Mouse (Mus musculus) CD4-positive, CD25-positive, alpha-beta regulatory T cell, adult 2 months (primary cell): ENCODE data around the gene Gnai2.

Experiments used
- DNase-seq: peaks from one replicate; pipeline ENCODE4 v3.0.0-alpha.2; 2012; ENCODE audit warnings: low read depth, low spot score

Gene Gnai2

DNA sequence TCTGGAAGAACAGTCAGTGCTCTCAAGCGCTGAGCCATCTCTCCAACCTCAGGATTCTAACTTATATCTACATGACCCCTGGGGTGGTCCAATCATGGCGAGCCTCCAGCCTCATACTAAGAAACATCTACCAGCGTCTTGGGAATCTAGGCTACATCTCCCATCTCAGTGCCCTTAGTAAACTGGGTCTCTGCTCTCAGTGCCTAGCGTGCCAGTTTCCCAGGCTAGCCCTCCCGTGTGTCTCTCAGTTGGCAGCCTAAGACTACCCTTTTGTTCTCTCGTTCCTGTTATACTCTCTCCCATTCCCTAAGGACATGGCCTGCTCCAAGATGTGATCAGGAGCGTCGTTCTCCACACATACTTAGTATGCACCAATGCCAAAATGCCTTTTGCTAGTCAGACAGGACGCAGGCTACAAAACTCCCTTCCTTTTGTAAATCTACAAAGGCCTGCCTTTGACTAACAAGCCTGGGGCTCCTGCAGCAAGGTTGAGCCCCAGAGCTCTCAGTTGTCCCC is 3.8 kb downstream of the Gnai2 start:
- no peak for DNase-seq

DNA sequence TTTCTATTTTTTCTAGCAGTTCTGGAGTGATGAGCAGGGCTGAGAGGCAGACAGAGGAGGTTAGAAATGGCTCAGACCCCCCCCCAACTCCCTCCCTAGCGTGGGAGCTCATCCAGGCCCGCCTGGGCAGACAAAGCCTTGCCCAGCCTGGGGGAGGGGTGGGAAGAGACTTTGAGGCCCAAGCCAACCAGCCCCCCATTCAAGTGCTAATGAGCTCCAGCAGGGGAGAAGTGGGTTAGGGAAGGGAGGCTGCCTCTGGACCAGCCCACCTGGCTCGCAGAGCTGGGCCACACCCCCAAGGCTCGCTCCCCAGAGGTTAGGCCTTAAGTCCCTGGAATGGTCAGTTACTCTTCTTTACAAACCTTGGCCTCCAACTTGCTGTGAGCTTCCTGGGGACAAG is 4.6 kb downstream of the Gnai2 start:
- DNase-seq: no peak

DNA sequence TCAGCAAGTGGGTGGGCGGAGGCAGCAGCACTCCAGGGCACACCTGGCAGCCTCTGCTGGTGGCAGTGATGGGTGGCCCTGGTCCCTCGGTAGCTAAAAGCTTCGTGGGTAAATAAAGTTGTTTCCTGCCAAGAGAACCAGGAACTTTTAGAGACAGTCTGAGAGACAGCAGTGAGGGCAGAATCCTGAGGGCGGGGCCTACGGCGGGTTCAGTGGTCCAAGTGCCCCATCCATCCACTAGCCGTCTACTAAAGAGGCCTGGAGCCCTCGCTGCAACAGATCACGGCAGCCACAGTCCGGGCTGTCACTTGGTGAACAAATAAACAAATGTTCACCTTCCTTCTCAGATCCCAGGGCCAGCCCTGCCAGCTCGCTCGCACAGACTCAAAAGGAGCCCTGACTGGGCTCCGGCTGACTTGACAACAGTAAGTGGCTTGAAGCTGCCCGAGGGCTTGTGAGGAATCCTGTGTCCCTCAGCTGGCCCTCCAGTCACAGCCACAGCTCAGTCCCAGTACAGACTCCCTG is 5.2 kb downstream of the Gnai2 start:
- peak; percentile 67 for DNase-seq

DNA sequence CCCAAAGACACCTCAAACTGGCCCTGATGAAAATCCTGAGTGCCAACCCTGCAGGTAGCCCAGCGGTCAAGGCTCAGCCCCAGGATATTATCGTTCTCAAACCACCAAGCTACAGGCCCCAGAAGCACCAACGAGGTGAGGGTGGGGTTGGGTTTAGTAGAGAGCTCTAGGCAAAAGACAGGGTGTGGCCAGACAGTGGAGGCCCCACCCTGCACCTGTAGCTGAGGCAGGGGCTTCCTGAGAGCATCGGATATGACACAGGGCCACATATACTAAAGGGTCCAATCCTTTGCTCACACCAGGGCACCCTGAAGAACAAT is 5.8 kb downstream of the Gnai2 start:
- peak; percentile 50 for DNase-seq

DNA sequence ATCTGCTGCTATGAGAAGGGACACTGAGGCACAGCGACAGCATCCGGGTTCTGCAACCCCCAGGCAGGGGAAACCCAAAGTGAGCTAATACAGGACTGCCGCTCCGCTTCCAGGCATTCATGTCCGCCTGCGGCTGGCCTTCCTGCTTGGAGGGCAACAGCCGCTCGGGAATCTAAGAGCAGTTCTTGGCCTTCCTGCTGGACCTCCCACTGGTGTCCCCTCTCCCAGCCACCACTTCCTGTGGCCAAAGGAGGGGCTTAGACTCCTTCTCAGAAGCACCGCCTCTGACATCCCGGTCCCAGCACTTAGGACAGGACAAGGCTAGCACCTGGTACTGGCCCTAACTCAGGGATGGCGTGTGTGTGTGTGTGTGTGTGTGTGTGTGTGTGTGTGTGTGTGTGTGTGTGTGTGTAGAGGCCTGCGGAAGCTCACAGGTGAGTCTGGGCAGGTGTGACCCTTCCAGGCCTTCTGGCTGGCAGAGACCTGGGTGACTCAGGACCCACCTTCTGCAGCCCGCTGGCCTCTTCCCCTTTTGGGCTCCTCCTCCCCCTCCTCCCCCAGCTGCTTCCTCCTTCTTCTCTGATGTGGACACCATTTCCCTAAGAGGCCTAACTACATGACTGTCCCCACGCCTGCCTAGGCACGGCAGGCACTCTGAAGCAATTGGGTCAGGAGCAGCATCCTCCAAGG is 6.3 kb downstream of the Gnai2 start:
- no peak for DNase-seq

DNA sequence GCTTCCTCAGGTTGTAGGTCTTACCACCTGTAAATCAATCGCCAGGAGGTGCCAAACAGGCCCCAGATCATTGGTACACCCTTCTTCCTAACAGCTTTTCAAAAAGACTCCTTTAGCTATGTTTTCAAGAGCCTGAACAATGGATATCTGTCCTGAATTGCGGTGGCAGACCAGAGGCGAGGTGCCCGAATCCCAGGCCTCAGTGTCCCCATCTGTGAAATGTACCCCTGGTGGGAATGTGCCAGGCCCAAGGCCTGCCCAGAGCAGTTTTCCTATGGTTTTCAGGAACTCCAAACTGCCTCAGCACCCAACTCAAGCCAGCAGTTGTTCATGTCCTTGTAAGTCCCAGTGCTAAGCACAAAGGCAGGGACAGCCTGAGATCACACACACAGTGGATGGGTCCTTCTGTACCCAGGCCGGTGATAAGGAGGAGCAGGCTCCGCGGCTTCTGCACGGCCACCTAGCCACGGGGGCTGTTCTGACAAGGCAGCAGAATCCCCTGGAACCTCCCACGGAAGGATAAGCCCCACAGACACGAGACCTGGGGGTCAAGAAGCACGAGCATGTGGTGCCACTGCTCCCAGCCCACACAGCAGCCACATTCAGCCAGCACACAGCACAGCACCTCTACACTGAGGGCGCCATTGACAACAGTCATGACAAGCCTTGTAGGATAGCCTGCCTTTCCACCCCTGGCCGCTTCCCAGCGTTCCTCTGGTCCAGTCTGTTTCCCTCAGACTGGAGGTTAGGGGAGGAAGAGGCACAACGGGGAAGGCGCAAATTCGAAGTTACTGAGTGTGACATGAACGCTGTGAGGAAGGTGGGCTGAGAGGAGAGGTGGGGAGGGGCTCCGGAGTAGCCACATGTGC is 7.5 kb downstream of the Gnai2 start:
- DNase-seq: no peak

DNA sequence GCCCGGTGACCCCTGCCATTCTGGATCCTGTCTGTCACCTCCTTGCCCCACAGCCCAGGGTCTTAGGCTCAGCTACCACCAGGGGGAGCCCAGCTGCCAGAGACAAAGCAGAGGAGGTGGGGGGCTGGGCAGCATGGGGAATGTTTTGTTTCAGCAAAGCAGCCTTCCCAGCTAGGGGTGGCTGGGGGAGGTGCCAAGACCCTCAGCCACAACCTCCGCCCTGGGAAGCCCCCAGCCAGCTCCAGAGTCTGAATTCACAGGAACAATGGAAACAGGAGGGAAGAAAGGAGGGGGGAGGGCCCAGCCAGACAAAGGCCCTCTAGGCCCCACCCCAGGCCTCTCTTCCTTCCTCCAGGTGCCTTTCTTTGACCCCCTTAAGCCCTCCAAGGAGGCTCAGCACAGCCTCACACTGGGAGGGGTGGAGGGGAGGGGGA is 8.3 kb downstream of the Gnai2 start:
- peak; percentile 90 for DNase-seq

DNA sequence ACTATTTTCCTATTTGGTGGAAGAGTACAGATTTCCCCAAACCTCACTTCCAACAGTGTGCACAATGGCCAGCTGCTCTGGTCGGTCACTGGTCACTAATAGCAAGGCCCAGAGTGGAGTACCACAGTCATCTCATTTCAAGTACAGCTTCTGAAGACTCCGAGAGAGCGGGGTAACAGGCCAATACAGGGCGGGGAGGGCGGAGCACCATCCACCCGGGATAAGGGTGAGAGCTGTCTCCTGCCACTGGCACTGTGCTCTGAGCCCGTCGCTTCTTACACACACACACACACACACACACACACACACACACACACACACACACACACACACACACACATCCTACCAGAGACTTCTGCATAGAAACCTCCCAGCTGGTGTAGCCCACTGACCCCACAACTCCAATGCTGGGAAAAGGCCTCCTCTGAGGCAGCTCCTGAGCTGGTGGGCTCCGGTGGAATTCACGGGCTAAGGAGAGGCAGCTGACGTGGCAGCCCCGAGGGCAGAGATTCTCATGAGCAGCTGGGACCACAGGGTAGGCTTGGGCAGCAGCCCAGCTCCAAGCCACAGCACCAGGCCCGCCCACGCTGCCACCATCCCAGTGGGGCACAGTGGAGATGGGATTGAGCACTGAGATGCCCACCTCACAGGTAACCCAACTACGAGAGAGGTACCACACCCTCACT is 8.9 kb downstream of the Gnai2 start:
- no peak for DNase-seq

DNA sequence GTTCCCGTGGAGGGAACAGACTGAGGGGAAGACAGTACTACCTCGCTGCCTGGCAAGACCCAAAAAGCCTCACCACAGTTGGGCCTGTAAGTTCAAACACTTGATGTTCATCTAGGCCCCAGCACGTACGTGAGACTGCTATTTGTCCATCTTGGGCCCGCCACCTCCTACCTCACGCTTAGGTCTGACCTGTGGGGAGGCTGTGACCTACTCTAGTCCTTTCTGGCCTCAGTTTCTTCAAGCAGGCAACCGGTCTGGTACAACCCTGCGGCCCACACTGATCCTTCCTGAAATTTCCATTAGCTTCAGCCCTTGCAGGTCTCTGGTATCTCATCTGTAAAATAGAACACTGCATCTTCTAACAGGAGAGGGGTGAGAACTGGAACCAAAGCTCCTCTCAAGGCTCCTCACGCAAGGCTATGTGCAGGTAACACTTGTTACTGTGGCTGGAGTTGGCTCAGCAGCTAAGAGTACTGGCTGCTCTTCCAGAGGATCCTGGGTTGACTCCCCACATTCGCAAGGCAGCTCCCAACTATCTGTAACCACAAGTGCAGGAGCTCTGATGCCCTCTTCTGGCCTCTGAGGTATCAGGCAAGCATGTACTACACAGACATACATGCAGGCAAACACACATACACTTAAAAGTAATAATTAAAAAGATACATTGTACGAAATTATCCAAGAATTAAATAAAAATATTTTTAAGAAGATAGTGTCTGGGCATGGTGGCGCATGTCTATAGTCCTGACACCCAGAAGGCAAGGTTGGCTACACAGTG is 9.6 kb downstream of the Gnai2 start:
- no peak for DNase-seq

DNA sequence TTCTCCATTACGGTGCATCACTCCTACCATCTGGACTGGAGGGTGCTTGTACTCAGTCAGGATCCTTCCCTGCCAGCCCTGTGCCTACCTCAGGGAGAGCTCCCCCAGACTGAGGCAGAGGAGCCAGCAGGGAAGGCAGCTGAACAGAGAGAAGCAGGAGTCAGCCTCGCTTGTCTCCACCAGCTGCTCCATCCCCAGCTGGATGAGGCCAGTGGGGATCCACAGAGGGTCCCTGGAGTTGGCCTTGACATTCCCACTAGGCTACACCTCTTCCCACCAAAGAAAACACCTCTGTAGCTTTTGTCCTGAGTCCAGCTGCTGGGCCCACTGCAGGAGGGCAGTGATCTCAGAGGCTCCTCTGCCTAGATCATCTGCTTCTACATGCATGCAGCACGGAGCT is 10.2 kb downstream of the Gnai2 start:
- DNase-seq: no peak

DNA sequence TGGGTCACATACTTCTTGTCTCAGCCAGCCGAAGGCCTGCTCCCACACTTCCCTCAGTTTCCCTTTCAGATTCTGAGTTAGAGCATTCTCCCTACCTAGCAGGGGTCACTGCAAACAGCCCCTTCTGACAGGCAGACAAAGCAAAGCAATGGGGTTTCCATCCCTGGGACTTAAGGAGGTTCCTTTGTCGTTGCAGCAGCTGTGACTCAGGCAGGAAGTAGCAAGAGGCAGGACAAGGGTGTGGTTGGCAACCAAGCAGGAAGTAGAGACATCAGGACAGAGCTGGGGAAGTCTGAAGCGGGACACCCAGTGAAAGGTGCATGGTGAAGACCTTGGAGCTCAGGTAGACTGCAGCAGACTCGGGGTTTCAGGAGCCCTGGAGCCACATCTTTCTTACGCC is 10.6 kb downstream of the Gnai2 start:
- DNase-seq: peak; percentile 78

DNA sequence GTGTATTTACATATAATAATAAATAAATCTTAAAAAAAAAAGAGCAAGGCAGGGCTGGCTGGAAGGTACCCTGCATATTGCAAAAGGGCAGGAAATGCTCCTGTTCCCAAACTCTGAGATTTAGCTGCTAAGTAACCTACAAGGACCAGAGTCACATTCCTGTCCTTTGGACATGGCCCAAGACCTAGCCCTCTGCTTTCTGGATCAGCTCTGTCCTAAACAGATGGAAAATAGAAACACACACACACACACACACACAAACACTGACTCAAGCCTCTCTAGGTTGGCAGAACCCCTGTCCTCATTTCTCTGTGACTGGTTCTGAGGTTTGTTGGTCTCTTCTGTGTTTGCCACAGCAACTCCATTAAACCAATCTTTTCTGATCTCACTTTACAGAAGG is 14.2 kb downstream of the Gnai2 start:
- DNase-seq: no peak

DNA sequence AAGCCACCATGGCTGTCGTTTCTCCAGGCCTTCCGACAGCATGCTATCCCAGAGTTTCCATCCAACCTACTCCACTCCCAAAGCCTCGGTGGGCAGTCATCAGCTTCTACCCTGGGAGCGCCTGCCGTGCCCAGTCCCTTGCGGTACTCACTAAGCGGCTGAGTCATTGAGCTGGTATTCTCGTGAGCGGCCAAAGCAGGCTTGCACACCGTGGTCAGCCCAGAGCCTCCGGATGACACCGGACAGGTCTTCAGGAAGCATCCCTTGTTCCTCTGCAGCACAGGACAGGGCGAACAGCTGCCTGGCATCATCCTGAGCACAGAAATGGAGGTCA is 15.7 kb downstream of the Gnai2 start:
- DNase-seq: no peak

DNA sequence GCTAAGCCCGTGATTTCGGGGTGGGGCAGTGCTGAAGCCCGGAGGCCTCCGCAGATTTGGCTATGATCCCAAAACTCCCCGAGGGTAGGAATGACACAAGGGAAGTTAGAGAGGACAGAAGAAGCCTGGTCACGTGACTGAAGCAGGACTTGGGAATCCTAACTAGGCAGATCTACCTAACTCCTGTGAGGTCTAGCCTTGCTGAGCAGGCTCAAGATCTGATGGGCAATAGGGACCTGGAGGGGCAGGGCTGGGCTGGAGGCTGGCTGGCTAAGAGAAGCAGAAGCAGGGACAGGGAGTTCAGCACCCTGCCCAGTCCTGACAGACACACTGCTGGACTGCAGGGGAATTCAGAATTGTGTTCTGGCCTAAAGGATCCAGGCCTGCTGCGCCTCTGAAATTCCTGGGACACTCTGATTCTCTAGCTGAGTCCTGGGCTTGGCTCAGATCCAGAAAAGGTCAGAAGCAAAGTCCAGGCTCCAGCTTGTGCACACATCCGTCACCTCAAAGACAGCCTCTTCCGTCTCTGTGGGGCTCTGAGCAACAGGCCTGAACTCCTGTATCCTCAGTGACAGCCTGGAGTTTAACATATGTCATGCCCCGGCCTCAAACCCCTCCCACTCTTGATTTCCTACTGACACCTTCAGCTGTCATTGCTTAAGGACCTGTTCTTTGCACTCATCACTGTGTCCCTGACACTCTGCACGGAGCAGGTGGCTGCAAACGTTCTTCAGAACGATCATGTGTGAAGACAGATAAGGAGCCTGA is 16.2 kb downstream of the Gnai2 start:
- no peak for DNase-seq

DNA sequence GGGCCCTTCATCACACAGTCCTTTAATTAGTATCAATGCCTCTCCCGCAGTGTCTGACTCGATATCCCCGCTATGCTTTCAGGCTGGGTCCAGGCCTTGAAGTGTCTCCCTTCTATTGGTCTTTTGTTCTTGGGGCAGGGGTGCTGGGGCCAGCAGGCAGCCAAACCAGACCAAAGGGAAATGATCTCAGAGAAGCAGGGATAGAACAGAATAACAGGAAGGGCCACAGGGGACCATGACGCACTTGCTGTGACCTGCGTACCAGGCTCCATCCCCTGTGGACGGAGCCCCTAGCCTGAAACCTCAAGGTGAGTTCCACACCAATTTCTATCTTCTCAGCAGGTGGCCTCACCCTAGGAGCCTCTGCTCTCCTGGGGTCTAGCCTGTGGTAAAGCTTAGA is 17.1 kb downstream of the Gnai2 start:
- no peak for DNase-seq

DNA sequence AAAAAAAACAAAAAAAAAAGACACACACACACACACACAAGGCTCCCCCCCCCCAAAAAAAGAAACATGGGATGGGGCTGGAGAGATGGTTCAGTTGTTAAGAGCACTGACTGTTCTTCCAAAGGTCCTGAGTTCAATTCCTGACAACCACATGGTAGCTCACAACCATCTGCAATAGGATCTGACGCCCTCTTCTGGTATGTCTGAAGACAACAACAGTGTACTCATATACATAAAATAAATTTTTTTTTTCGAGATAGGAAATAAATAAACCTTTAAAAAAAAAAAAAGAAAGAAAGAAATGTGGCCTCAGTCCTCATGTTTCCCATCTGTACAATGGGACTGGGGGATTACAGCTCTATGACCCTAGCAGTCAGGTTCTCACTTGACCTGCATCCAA is 17.7 kb downstream of the Gnai2 start:
- peak; percentile 43 for DNase-seq

DNA sequence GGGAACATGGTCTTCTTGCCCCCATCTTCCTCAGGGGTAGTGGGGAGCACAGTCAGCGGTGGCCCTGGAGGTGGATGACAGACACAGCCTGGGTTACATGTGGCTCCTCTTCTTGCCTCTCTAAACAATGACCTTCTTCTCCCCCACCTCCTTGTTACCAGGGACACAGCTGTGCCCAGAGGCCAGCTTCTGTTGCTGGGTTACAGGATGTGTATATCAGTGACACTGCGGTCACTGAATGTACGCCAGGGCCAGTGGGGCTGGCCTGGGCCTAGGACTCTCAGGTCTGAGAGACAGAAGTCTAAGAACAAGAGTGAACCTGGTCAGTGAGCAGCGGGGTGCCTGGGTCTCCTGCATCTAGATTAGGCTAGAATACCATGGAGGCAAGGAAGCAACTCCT is 20.1 kb downstream of the Gnai2 start:
- no peak for DNase-seq

DNA sequence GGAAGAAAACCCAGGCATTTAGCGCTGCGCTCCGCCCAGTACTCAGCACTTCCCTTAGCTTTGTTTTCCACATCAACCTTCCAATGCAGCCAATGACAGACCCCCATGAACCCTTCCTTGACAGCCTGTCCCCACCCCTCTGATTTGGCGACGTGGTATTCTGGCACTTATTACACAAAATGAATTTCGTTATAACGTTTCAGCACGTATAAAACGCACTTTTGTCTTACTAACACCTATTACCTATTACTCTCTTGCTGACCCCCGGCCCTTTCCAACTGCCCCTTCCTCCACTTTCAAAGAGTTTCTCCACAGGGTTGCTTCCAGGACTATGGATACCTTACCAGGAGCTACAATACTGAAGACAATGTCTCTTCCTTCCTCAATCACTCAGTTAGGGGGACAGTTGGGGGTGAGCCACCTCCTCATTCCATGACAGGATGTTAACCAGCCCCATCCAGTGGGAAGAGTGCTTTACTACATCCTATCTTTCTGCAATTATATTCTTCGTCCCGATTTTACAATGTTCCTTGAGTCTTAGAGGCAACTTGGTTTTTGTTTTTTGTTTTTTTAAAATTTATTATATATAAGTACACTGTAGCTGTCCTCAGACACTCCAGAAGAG is 22.1 kb downstream of the Gnai2 start:
- DNase-seq: no peak

DNA sequence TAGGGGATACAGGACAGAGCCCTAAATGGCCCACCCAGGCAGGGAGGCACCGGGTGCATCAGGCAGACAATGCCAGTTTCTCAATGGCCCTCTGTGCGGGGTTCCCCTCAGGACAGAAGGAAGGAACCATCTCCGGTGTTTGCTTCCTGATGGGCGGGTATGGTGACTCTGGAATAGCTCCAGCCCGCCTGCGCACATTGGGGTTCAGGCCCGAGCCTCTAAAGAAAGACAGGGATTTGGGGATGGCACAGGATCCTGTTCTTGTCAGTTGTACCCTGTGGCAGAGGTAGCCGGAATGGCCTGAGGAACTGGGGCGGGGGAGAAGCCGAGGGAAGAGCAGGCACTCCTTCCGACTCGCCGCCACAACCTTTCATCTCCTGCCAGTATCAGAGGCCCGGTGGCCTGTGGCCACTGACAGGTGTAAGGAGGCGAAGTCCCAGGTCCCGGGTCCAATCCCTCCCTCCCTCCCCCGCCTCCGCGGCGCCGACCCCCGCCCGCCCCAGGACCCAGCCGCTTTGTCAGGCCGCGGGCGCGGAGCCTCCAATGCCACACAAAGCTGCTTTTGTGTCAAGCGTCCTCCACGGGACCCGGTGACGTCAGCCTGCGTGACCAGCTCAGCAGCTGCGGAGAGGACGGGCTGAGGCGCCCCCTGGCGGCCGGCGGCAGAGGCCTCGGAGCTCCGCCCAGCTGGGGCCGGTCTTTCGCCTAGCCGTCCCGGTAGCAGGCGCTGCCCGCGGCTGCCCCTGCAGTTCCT is 22.8 kb downstream of the Gnai2 start:
- peak; percentile 98 for DNase-seq
